Mouse (Mus musculus) spleen, postnatal 10 days (tissue): ENCODE measurements around the gene Ctrc.

Experiments used
- DNase-seq, 2 experiments: peaks; one replicate each; pipeline ENCODE4 v3.0.0; 2021 to 2022; ENCODE audit warnings: low spot score in 2 of 2

Gene Ctrc

GRCm38 (mm10) chr4:141845999-141846398 lies at the start of gene Ctrc:
TSS of gene Ctrc (minus strand) at chr4:141846359.
- DNase-seq, result no peak

- DNase-seq, result no peak
Measured at GRCm38 (mm10) chr4:141895772-141896171, 49.6 kb upstream of the Ctrc start.

- no peak for DNase-seq
Measured at GRCm38 (mm10) chr4:141893157-141893784, 47.1 kb upstream of the Ctrc start.

GRCm38 (mm10) chr4:141886385-141886968 lies 40.3 kb upstream of the Ctrc start:
- no peak for DNase-seq

- no peak for DNase-seq
Measured at GRCm38 (mm10) chr4:141885451-141885850, 39.3 kb upstream of the Ctrc start.

- no peak for DNase-seq
Measured at GRCm38 (mm10) chr4:141882858-141883257, 36.7 kb upstream of the Ctrc start.

GRCm38 (mm10) chr4:141881950-141882349 lies 35.8 kb upstream of the Ctrc start:
- no peak for DNase-seq

- DNase-seq, result no peak
Measured at GRCm38 (mm10) chr4:141881289-141881914, 35.2 kb upstream of the Ctrc start.

GRCm38 (mm10) chr4:141879875-141880274 lies 33.7 kb upstream of the Ctrc start:
- DNase-seq, result no peak

GRCm38 (mm10) chr4:141879074-141879473 lies 32.9 kb upstream of the Ctrc start:
- DNase-seq, result no peak

- no peak for DNase-seq
Measured at GRCm38 (mm10) chr4:141878621-141879020, 32.5 kb upstream of the Ctrc start.

GRCm38 (mm10) chr4:141875481-141876108 lies 29.4 kb upstream of the Ctrc start:
- DNase-seq, result no peak

GRCm38 (mm10) chr4:141874601-141875460 lies 28.7 kb upstream of the Ctrc start, which contains the start of gene Efhd2:
TSS of gene Efhd2 (minus strand) at chr4:141874920.
- peak; percentile 68 to 85 for DNase-seq

GRCm38 (mm10) chr4:141874111-141874600 lies 28.0 kb upstream of the Ctrc start:
- no peak for DNase-seq

GRCm38 (mm10) chr4:141872977-141873376 lies 26.8 kb upstream of the Ctrc start:
- no peak for DNase-seq

- no peak for DNase-seq
Measured at GRCm38 (mm10) chr4:141871909-141872308, 25.8 kb upstream of the Ctrc start.

GRCm38 (mm10) chr4:141871333-141871725 lies 25.2 kb upstream of the Ctrc start:
- no peak for DNase-seq

- DNase-seq, result no peak
Measured at GRCm38 (mm10) chr4:141870666-141871332, 24.6 kb upstream of the Ctrc start.

GRCm38 (mm10) chr4:141869436-141870215 lies 23.5 kb upstream of the Ctrc start:
- no peak for DNase-seq

GRCm38 (mm10) chr4:141868051-141868450 lies 21.9 kb upstream of the Ctrc start:
- no peak for DNase-seq
